Mouse (Mus musculus): Measurements from ENCODE around the gene Kidins220.

GRCm38 (mm10) chr12:24948344-24948743 lies 26.4 kb upstream of the Kidins220 start:
- peak; percentile 45; the same call in 1 of the 2 replicates for TF ChIP-seq CTCF (IDR thresholded peaks at IDR 0.05; ENCODE audit: insufficient read depth, low read depth, low read length)
- TF ChIP-seq POLR2A (IDR thresholded peaks at IDR 0.05; ENCODE audit: insufficient read depth, low read depth, low read length), result no peak
